Mouse (Mus musculus): Measurements from ENCODE around the gene Cpxm2.

Cpxm2 gene

DNA sequence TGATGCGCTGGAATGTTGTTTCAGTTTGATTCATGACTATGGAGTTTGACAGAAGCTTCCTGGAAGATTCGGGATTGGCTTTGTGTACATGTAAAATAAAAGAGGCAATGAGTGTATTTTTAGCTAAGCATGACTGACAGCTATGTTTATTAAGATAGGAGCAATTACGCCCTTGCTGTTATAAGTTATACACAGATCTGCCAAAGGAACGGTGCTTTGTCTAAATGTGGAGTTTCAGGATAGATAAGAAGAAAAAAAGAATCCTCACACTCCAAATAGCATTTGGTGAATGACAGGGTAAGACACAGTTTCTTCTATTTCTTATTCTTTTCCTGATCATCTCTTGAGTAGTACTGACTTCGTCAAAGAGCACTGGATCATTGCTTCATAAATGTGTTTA, 17.2 kb upstream of the Cpxm2 start:
- no peaks in the 10 kb centered on the region for H3K27me3 ChIP-seq (ENCODE audit: control insufficient read depth, insufficient read depth, low read length, poor library complexity, severe bottlenecking)
- no peak for DNase-seq (ENCODE audit: low read depth, low spot score)

DNA sequence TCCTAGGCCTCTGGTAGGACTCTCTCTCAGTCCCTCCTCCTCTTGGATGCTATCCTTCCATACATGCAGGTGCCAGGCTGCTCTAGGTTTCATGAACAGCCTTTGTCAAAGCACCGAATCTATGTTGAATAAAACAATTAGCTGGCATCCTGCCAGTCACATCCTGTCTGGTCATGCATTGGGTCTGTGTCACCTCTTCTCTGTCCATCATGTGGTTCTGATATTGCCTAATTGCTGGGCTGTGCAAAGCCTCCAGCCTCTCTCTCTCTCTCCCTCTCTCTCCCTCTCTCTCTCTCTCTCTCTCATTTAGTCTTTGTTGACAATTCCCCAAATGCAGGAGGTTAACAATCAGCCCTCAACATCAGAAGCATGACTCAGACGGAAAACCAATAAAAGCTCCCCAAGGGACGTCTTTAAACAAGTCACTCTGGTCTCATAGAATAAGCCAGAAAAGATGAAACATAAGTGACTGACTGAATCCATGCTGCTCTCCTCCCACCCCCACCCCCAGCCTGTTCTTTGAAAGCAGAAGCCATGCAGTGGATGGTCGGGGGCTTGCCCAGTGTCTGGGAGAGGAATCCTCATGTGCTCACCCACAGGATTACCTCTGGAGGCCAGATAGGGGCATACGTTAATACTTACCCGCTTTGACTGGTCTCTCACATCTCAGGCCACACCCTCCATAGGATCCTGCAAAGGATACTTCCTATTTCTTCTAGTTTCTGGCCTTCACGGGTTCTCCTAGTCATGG, 15.1 kb upstream of the Cpxm2 start:
- no peak for DNase-seq (ENCODE audit: low read depth, low spot score)
- no peaks in the 10 kb centered on the region for H3K27me3 ChIP-seq (ENCODE audit: control insufficient read depth, insufficient read depth, low read length, poor library complexity, severe bottlenecking)
- H3K36me3 ChIP-seq (ENCODE audit: control insufficient read depth, insufficient read depth, low read length, poor library complexity, severe bottlenecking), result no peaks in the 10 kb centered on the region

More for the DNA sequence above, 17.2 kb upstream of the Cpxm2 start:
- no peaks in the 10 kb centered on the region for H3K36me3 ChIP-seq (ENCODE audit: control insufficient read depth, insufficient read depth, low read length, poor library complexity, severe bottlenecking)

DNA sequence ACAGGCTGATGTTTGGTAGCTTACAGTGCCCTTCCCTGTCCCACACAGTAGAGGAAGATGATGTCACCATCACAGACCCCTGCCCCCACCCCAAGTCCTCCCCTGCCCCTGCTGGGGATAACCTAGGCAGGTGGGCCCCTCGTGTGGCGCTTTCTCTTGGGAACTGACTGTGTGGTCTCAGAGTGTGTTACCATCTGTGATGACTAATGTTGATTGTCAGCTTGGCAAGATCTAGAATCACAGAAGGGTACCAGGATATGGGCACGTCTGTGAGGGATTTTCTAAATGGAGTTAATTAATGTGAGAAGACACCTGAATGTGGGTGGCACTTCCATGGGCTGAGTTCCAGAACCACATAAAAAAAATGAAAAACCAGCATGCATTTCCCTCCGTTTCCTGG, 12.7 kb upstream of the Cpxm2 start:
- H3K27me3 ChIP-seq (ENCODE audit: control insufficient read depth, insufficient read depth, low read length, poor library complexity, severe bottlenecking), result no peaks in the 10 kb centered on the region
- DNase-seq (ENCODE audit: low read depth, low spot score), result no peak
- H3K36me3 ChIP-seq (ENCODE audit: control insufficient read depth, insufficient read depth, low read length, poor library complexity, severe bottlenecking), result no peaks in the 10 kb centered on the region

DNA sequence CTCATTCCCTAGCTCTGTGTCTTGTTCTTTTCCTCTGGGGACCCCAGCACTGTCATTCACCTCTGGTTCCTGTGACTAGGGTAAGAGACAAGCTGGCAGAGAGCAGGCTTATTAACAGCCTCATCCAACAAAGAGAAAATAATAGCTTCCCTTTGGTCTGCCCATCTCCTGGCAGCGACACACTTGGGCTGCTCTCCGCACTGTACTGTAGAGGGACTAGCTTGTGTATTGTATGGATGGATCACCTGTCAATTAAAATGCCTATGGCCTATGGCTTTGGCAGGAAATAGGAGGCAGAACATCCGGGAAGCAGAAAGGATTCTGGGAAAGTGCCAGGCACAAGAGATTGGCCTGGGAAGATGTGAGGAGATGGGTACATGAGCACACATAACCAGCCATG, 7.7 kb upstream of the Cpxm2 start:
- Histone ChIP-seq H3K27me3 (ENCODE audit: control insufficient read depth, insufficient read depth, low read length, poor library complexity, severe bottlenecking) (no peaks in the 10 kb centered on the region), H3K36me3 (ENCODE audit: control insufficient read depth, insufficient read depth, low read length, poor library complexity, severe bottlenecking) (no peaks in the 10 kb centered on the region)
- no peak for DNase-seq (ENCODE audit: low read depth, low spot score)

DNA sequence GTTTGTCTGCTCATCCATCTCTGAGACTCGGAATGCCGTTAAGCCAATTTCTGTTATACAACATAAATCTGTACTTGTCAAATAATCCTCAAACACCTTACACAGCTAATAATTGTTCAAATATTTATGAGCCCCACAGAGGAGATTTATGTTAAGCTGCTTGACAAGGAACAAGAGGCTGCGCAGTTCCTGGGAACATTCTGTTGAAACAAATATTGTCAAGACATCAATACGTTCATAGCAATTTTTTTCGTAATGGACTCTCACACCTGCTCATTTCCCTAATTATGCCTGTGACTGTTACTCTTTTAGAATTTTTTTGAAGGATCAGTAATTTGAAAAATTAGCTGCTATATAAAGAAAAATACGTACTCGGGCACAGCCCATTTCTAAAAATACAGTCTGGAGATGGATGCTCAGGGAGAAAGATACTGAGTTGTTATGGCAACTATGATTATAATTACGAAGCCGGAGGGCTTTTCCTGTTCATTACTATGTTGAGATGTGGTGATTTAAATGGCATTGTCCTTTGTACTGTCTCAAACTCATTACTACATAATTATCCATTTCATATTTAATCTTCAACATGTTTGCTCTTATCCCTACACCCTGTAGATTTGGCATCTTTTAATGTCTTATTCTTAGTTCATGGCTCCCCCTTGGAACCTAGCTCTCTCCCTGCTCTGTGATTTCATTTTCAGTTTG, 3.9 kb upstream of the Cpxm2 start:
- Histone ChIP-seq H3K36me3 (ENCODE audit: control insufficient read depth, insufficient read depth, low read length, poor library complexity, severe bottlenecking) (no peaks in the 10 kb centered on the region), H3K27me3 (ENCODE audit: control insufficient read depth, insufficient read depth, low read length, poor library complexity, severe bottlenecking) (no peaks in the 10 kb centered on the region; the same call in 1 of the 2 replicates)
- DNase-seq (ENCODE audit: low read depth, low spot score), result no peak

DNA sequence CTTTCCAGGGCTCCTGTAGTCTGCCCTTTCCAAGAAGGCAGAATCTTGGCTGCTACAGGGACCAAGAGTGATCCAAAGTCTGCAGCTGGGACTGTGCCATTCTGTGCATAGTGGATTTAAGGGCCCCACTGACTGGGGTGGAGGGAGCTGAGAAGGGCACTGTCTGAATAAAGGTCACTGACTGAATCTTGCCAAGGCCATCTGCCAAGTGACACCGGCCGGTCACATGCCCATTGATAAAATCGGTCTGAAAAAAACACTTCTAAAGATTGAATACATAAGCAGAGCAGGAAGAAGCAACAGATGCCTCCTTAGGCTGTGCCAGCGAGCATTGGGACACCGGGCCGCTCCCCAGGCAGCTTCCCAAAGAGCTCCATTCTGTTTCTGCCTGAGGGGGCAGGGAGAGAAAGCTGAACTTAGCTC, 803 bp downstream of the Cpxm2 start:
- H3K36me3 ChIP-seq (ENCODE audit: control insufficient read depth, insufficient read depth, low read length, poor library complexity, severe bottlenecking), result no peaks in the 10 kb centered on the region
- no peaks in the 10 kb centered on the region; the same call in 1 of the 2 replicates for H3K27me3 ChIP-seq (ENCODE audit: control insufficient read depth, insufficient read depth, low read length, poor library complexity, severe bottlenecking)
- no peak for DNase-seq (ENCODE audit: low read depth, low spot score)

DNA sequence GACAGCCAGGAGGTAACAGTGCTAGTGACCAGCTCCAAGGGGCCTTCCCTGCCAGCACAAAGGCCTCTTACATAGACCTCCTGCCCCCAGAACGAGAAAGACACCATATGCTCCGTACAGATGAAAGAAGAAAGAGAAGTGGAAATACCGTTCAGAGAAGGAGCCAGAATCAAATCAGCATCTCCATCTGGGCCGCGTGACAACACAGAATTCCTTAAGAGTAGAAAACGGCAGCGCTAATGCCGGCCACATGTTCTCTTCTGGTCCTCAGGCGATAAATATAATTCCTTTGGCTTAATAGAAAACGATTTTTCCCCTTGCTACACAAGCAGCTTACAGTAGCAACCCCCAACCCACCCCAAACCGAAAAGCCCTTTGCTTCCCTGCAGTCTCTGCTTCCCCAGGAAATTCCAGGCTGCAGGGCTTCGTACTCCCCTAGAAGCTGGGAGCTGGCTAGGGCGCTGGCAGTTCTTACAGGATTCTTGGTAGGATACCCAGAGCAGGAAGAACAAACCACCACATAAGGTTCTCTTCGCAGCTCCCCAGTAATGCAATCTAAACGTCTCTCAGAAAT, 9.2 kb downstream of the Cpxm2 start:
- no peak for DNase-seq (ENCODE audit: low read depth, low spot score)
- Histone ChIP-seq H3K36me3 (ENCODE audit: control insufficient read depth, insufficient read depth, low read length, poor library complexity, severe bottlenecking) (no peaks in the 10 kb centered on the region), H3K27me3 (ENCODE audit: control insufficient read depth, insufficient read depth, low read length, poor library complexity, severe bottlenecking) (no peaks in the 10 kb centered on the region)

DNA sequence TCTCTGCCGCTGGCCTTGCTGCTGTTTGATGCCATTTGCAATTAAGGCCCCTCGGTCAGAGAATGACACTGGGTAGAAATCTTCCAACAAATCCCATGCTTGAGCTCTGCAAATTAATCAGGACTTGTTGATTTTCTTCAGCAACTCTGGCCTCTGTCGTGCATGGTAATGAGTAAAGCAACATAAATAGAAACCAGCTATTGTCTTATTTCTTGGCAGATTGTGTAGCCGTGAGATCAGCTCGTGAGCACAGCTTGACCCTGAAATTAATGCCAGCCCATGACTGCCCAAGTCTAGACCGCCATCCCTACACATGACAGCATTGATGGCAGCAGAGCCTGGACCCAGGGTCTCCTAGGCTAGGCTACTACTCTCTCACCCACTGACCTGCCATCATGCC, 25.9 kb downstream of the Cpxm2 start:
- DNase-seq (ENCODE audit: low read depth, low spot score), result no peak
- Histone ChIP-seq H3K27me3 (ENCODE audit: control insufficient read depth, insufficient read depth, low read length, poor library complexity, severe bottlenecking) (no peaks in the 10 kb centered on the region; the same call in 1 of the 2 replicates), H3K36me3 (ENCODE audit: control insufficient read depth, insufficient read depth, low read length, poor library complexity, severe bottlenecking) (no peaks in the 10 kb centered on the region)

DNA sequence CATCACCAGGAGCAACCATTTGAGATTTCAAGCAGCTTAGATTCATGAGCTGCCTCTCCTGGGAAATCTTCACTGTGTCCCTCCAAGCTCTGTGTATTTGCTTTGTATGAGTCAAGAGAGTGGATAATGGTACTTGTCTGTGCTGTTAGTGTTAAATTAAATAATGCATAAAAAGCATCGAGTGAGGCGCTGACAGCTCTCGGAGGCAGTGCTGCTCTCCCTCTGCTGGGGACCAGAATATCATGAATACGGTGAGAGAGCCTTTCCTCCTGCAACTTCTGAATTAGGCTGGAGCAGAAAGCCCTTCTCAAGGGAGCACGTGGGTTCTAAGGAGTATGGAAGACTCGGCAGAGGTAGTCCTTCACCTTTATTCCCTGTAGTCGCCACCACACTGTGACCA, 29.6 kb downstream of the Cpxm2 start:
- H3K36me3 ChIP-seq (ENCODE audit: control insufficient read depth, insufficient read depth, low read length, poor library complexity, severe bottlenecking), result no peaks in the 10 kb centered on the region
- no peaks in the 10 kb centered on the region; the same call in 1 of the 2 replicates for H3K27me3 ChIP-seq (ENCODE audit: control insufficient read depth, insufficient read depth, low read length, poor library complexity, severe bottlenecking)
- DNase-seq (ENCODE audit: low read depth, low spot score), result no peak

DNA sequence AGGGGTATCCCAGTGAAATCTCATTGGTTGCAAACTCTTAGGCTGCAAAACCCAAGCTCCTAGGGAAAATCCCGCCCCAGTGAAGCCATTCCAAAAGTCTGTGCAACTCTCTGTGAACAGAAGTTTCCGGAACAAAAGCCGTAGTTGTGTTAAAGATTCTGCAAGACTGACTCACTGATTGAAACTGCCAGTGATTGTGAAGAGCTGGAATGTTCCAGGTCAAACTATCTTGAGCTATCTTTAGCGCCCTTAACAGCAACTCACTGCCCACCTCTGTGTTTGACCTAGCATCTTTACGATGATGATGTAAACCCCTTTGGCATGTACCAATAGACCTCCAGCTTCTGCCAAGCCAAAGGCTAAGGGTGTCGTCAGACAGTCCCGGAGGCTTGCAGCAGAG, 31.3 kb downstream of the Cpxm2 start:
- no peaks in the 10 kb centered on the region; the same call in 1 of the 2 replicates for H3K27me3 ChIP-seq (ENCODE audit: control insufficient read depth, insufficient read depth, low read length, poor library complexity, severe bottlenecking)
- DNase-seq (ENCODE audit: low read depth, low spot score), result no peak

DNA sequence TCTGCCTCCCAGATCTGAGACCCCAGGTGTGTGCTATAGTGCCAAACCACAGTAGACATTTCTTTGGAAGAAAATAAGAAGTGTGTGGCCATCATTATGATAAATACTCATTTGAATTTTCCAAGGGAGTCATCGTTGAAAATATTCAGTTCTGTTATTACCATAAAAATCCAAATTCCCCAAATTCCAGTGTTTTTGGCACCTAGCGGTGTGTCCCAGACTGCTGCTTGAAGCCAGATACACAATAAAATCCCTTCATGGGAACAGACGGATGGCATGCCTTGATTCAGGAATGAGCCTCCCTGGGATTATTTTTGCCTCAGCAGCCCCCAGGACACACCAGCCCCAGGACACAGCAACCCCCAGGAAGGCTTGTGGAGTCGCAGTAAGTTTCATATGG, 34.7 kb downstream of the Cpxm2 start:
- Histone ChIP-seq H3K27me3 (ENCODE audit: control insufficient read depth, insufficient read depth, low read length, poor library complexity, severe bottlenecking) (no peaks in the 10 kb centered on the region), H3K36me3 (ENCODE audit: control insufficient read depth, insufficient read depth, low read length, poor library complexity, severe bottlenecking) (no peaks in the 10 kb centered on the region)
- no peak for DNase-seq (ENCODE audit: low read depth, low spot score)

More for the DNA sequence above, 31.3 kb downstream of the Cpxm2 start:
- H3K36me3 ChIP-seq (ENCODE audit: control insufficient read depth, insufficient read depth, low read length, poor library complexity, severe bottlenecking), result no peaks in the 10 kb centered on the region

DNA sequence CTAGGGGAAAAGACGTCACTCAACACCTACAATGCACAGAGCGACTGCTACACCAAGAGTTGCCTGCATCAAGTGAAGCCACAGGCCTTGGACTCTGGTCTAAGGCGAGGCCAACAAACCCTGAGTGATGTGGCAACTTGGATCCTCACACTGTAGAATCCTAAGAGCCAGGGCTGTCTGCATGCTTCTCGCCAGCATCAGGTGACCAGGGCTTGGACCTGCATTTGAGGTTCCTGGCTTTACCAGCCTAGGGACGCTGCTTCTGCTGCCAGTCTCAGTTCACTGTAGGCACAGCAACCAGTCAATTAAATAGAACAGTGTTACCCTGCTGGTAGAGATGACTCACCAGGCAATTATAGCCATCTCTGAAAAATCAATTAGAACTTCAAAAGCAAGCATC, 42.8 kb downstream of the Cpxm2 start:
- DNase-seq (ENCODE audit: low read depth, low spot score), result no peak
- Histone ChIP-seq H3K27me3 (ENCODE audit: control insufficient read depth, insufficient read depth, low read length, poor library complexity, severe bottlenecking) (no peaks in the 10 kb centered on the region), H3K36me3 (ENCODE audit: control insufficient read depth, insufficient read depth, low read length, poor library complexity, severe bottlenecking) (no peaks in the 10 kb centered on the region)

DNA sequence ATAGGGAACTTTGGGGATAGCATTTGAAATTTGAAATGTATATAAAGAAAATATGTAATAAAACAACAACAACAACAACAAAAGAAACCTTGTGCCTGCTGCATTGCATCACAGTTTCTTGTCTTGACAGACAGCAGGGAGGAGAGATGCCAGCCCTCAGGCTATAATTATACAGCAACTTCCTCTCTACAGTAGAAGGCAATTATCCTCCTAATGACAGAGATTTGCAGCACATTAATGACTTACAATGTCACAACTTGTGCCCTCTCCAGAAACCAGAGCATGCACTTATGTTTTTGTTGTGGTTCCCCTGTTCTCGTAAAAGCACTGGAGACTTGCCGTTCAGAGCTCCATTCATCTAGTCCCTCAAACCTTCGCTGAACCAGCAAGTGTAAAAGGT, 44.2 kb downstream of the Cpxm2 start:
- DNase-seq (ENCODE audit: low read depth, low spot score), result no peak
- no peaks in the 10 kb centered on the region for H3K36me3 ChIP-seq (ENCODE audit: control insufficient read depth, insufficient read depth, low read length, poor library complexity, severe bottlenecking)
- no peaks in the 10 kb centered on the region for H3K27me3 ChIP-seq (ENCODE audit: control insufficient read depth, insufficient read depth, low read length, poor library complexity, severe bottlenecking)

DNA sequence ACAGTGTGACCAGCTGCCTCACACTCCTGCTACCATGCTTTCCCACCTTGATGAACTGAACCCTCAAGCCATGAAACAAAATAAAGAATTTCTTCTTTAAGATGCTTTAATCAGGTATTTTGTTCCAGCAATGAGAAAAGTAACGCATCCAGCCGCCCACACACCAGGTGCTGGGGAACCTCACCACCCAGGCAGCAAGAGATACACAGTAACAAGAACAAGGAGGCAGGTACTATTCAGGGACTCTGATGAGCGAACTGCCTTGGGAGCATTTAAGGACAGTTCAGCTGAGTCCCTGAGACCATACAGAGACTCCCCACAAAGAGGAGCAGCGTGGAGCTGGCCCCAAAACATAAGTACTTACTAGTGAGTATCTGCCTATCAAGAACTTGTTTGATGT, 47.6 kb downstream of the Cpxm2 start:
- Histone ChIP-seq H3K27me3 (ENCODE audit: control insufficient read depth, insufficient read depth, low read length, poor library complexity, severe bottlenecking) (no peaks in the 10 kb centered on the region), H3K36me3 (ENCODE audit: control insufficient read depth, insufficient read depth, low read length, poor library complexity, severe bottlenecking) (no peaks in the 10 kb centered on the region)
- DNase-seq (ENCODE audit: low read depth, low spot score), result no peak

DNA sequence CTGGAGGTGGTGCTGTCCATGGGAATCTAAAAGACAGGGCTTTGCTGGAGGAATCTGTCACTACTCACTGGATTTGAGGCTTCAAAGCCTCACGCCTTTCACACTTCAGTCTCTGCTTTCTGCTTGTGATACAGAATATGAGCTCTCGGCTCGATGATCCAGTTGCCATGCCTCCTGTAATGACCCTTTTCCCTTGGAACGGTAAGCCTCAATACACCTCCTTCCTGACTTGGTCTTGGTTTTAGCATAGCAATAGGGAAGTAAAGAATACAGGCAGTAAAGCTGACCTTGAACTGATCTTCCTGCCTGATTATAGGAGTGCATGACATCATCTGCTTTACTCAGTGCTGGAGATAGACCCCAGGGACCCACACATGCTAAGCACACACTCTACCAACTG, 49.2 kb downstream of the Cpxm2 start:
- Histone ChIP-seq H3K36me3 (ENCODE audit: control insufficient read depth, insufficient read depth, low read length, poor library complexity, severe bottlenecking) (no peaks in the 10 kb centered on the region), H3K27me3 (ENCODE audit: control insufficient read depth, insufficient read depth, low read length, poor library complexity, severe bottlenecking) (no peaks in the 10 kb centered on the region)
- no peak for DNase-seq (ENCODE audit: low read depth, low spot score)
